In genomic region chr2:113584068-113584467, GRCm38 (mm10) we compare ENCODE assay signal across 29 mouse cellular contexts.
DNase-seq lines count a peak whose midpoint lies in the region; ATAC-seq and TF ChIP-seq lines count a peak whose summit lies in the region.
"Had no signal": no experiment of that assay in that cellular context is flagged by ENCODE, and none has a peak within 500 bp of the region (broad histone marks: within the 10 kb centered on the region; RNA-seq: fewer than 3 reads in every experiment).

No protein-coding gene starts in this region.

- no peak for TF ChIP-seq EP300 in stomach, postnatal 0 days (optimal IDR thresholded peaks at IDR 0.05)

- H3K4me2 ChIP-seq in lung, embryonic 14.5 days = no peak overlapping the region
- H3K4me2 ChIP-seq in stomach, postnatal 0 days (replicated peaks; ENCODE audit: low read depth) = no peak overlapping the region
- H3K4me2 ChIP-seq: embryonic facial prominence, embryonic 15.5 days; forebrain, embryonic 13.5 days; heart, embryonic 12.5 days; hindbrain, embryonic 13.5 days; liver, embryonic 15.5 days; midbrain, embryonic 12.5 days; neural tube, embryonic 12.5 days had no signal

- TF ChIP-seq POLR2A in embryonic fibroblast, embryonic 13.5 days (IDR thresholded peaks at IDR 0.05; ENCODE audit: low read depth, low read length) = no peak

- no peaks in the 10 kb centered on the region for H3K79me2 ChIP-seq in C2C12 (ENCODE audit: control insufficient read depth, insufficient read depth)

- no peak overlapping the region for H3K4me3 ChIP-seq in lung, embryonic 14.5 days (ENCODE audit: low read depth, low read length)
- H3K4me3 ChIP-seq in C2C12 (ENCODE audit: insufficient read depth, poor library complexity, severe bottlenecking) = no peak overlapping the region
- H3K4me3 ChIP-seq in embryonic fibroblast, embryonic 13.5 days (ENCODE audit: insufficient read depth, low read length) = no peak overlapping the region
- no peak overlapping the region for H3K4me3 ChIP-seq in stomach, postnatal 0 days (ENCODE audit: low read depth, low read length)
- H3K4me3 ChIP-seq: embryonic facial prominence, embryonic 15.5 days; forebrain, embryonic 13.5 days; heart, embryonic 12.5 days; hindbrain, embryonic 13.5 days; liver, embryonic 15.5 days; midbrain, embryonic 12.5 days; myocyte; neural tube, embryonic 12.5 days had no signal

- no peak overlapping the region for H3K27ac ChIP-seq in lung, embryonic 14.5 days (ENCODE audit: low read depth)
- H3K27ac ChIP-seq in embryonic fibroblast, embryonic 13.5 days (ENCODE audit: insufficient read depth, low read length) = peak overlapping the region; percentile 94; the same call in 1 of the 2 replicates
- no peak overlapping the region for H3K27ac ChIP-seq in stomach, postnatal 0 days (replicated peaks)
- H3K27ac ChIP-seq: embryonic facial prominence, embryonic 15.5 days; forebrain, embryonic 13.5 days; hindbrain, embryonic 13.5 days; kidney, postnatal 0 days; liver, embryonic 15.5 days; midbrain, embryonic 12.5 days; neural tube, embryonic 12.5 days had no signal

- no peak overlapping the region for H3K9ac ChIP-seq in lung, embryonic 14.5 days
- no peak overlapping the region for H3K9ac ChIP-seq in stomach, postnatal 0 days (ENCODE audit: low read length)
- H3K9ac ChIP-seq: embryonic facial prominence, embryonic 15.5 days; forebrain, embryonic 13.5 days; heart, embryonic 12.5 days; hindbrain, embryonic 13.5 days; liver, embryonic 15.5 days; midbrain, embryonic 12.5 days; neural tube, embryonic 12.5 days had no signal

- no peaks in the 10 kb centered on the region for H3K36me3 ChIP-seq in lung, embryonic 14.5 days (ENCODE audit: insufficient read depth)
- peaks cover 3% of the 10 kb centered on the region for H3K36me3 ChIP-seq in C2C12 (ENCODE audit: control insufficient read depth, insufficient read depth)
- no peaks in the 10 kb centered on the region for H3K36me3 ChIP-seq in stomach, postnatal 0 days (ENCODE audit: control insufficient read depth, insufficient read depth, low read length)
- H3K36me3 ChIP-seq: embryonic facial prominence, embryonic 15.5 days; heart, embryonic 12.5 days; hindbrain, embryonic 13.5 days; liver, embryonic 15.5 days; midbrain, embryonic 12.5 days; neural tube, embryonic 12.5 days had no signal

- DNase-seq in lung, embryonic 14.5 days = peak; percentile 35
- no peak for DNase-seq in lung, postnatal 36 days
- DNase-seq in stomach, postnatal 0 days (ENCODE audit: low spot score) = peak; percentile 32
- no peak for DNase-seq in ovary, postnatal 14 days (ENCODE audit: low spot score)
- DNase-seq in heart, adult 9 months (ENCODE audit: low spot score in 2 of 2) = no peak
- DNase-seq: adrenal gland, postnatal 10 days; cerebellum, adult 11-12 months; cerebellum, adult 9-11 months; embryo, embryonic 11 days; gastrocnemius, postnatal 14 days; heart, postnatal 4 days; kidney, adult 8-10 months; kidney, postnatal 4 days; liver; right cerebral cortex, postnatal 4 days; thymus, adult 2 months; thymus, postnatal 4 days had no signal

- no peak for TF ChIP-seq CTCF in lung, embryonic 14.5 days (IDR thresholded peaks at IDR 0.05; ENCODE audit: low read depth)
- no peak for TF ChIP-seq CTCF in C2C12 (IDR thresholded peaks at IDR 0.05; ENCODE audit: control insufficient read depth, insufficient read depth, insufficient read length)
- TF ChIP-seq CTCF in embryonic fibroblast, embryonic 13.5 days (IDR thresholded peaks at IDR 0.05; ENCODE audit: borderline replicate concordance, insufficient read depth, low read length) = no peak
- TF ChIP-seq CTCF in stomach, postnatal 0 days (IDR thresholded peaks at IDR 0.05; ENCODE audit: low read depth) = no peak

- 46% methylated on average over 8 of the region's 8 CpGs for WGBS in lung, embryonic 14.5 days
- WGBS in stomach, postnatal 0 days = 41% methylated on average over 8 of the region's 8 CpGs

- no peak overlapping the region for H3ac ChIP-seq in C2C12 (ENCODE audit: control insufficient read depth, insufficient read length, low read depth)

- no peaks in the 10 kb centered on the region for H3K79me3 ChIP-seq in C2C12 (ENCODE audit: low read depth)

- H3K4me1 ChIP-seq in lung, embryonic 14.5 days (ENCODE audit: insufficient read depth) = no peaks in the 10 kb centered on the region
- peaks cover 2% of the 10 kb centered on the region; the same call in 1 of the 2 replicates for H3K4me1 ChIP-seq in embryonic fibroblast, embryonic 13.5 days (ENCODE audit: control insufficient read depth, insufficient read depth, low read length)
- no peaks in the 10 kb centered on the region for H3K4me1 ChIP-seq in stomach, postnatal 0 days (replicated peaks; ENCODE audit: control insufficient read depth, insufficient read depth)
- H3K4me1 ChIP-seq: embryonic facial prominence, embryonic 15.5 days; heart, embryonic 12.5 days; hindbrain, embryonic 13.5 days; liver, embryonic 15.5 days; midbrain, embryonic 12.5 days; neural tube, embryonic 12.5 days had no signal

- H3K9me3 ChIP-seq in lung, embryonic 14.5 days (ENCODE audit: low read depth, low read length) = no peaks in the 10 kb centered on the region
- no peaks in the 10 kb centered on the region for H3K9me3 ChIP-seq in stomach, postnatal 0 days (ENCODE audit: control insufficient read depth, low read length)
- H3K9me3 ChIP-seq: embryonic facial prominence, embryonic 15.5 days; forebrain, embryonic 13.5 days; heart, embryonic 12.5 days; hindbrain, embryonic 13.5 days; liver, embryonic 15.5 days; midbrain, embryonic 12.5 days; neural tube, embryonic 12.5 days had no signal

- no peak; the same call in 1 of the 2 replicates for ATAC-seq in lung, embryonic 14.5 days (ENCODE audit: insufficient read depth)
- peak; percentile 71; the same call in 1 of the 2 replicates for ATAC-seq in stomach, postnatal 0 days (ENCODE audit: low FRiP score, low TSS enrichment)
- ATAC-seq: forebrain, embryonic 13.5 days; intestine, embryonic 16.5 days had no signal

- H3K27me3 ChIP-seq in lung, embryonic 14.5 days (ENCODE audit: insufficient read depth, low read length) = no peaks in the 10 kb centered on the region
- H3K27me3 ChIP-seq in C2C12 (ENCODE audit: control insufficient read depth, insufficient read depth, insufficient read length) = no peaks in the 10 kb centered on the region
- H3K27me3 ChIP-seq in stomach, postnatal 0 days (ENCODE audit: control insufficient read depth, insufficient read depth, low read length) = no peaks in the 10 kb centered on the region
- H3K27me3 ChIP-seq: embryonic facial prominence, embryonic 15.5 days; forebrain, embryonic 13.5 days; heart, embryonic 12.5 days; hindbrain, embryonic 13.5 days; liver, embryonic 15.5 days; midbrain, embryonic 12.5 days; neural tube, embryonic 12.5 days had no signal

TF ChIP-seq in C2C12, 6 proteins besides CTCF, POLR2A, EP300 and RAD21:
- no peak for TF ChIP-seq MYOD1 (IDR thresholded peaks at IDR 0.05; ENCODE audit: control insufficient read depth, insufficient read length, low read depth)
- TF ChIP-seq CEBPB (IDR thresholded peaks at IDR 0.05; ENCODE audit: low read depth) = peak; percentile 33

Comparison
In these comparisons a context has a peak if more than half of its experiments do, and no peak if none do; other contexts are left out.
1. DNase-seq: peak in lung, embryonic 14.5 days (single experiment) and stomach, postnatal 0 days (single experiment); none in lung, postnatal 36 days (single experiment), ovary, postnatal 14 days (single experiment) and heart, adult 9 months (0 of 2).